Mouse (Mus musculus) embryo, embryonic 10 days (tissue): ENCODE data around the gene Cplx2.

Experiments used
- DNase-seq: peaks from one replicate; pipeline ENCODE4 v3.0.0-alpha.2; 2015; ENCODE audit warnings: low spot score

Gene Cplx2

GRCm38 (mm10) chr13:54368181-54368580 lies 3.0 kb upstream of the Cplx2 start:
- DNase-seq: no peak

GRCm38 (mm10) chr13:54371387-54372330 lies 510 bp downstream of the Cplx2 start:
- peak; percentile 90 for DNase-seq

GRCm38 (mm10) chr13:54372665-54373064 lies 1.5 kb downstream of the Cplx2 start:
- DNase-seq: peak; percentile 82

GRCm38 (mm10) chr13:54374106-54374706 lies 3.1 kb downstream of the Cplx2 start:
- DNase-seq: no peak

GRCm38 (mm10) chr13:54375497-54376495 lies 4.6 kb downstream of the Cplx2 start:
- DNase-seq: no peak

GRCm38 (mm10) chr13:54376736-54377135 lies 5.6 kb downstream of the Cplx2 start:
- DNase-seq: no peak

GRCm38 (mm10) chr13:54378051-54378450 lies 6.9 kb downstream of the Cplx2 start:
- DNase-seq: no peak

GRCm38 (mm10) chr13:54380421-54380820 lies 9.3 kb downstream of the Cplx2 start:
- no peak for DNase-seq

GRCm38 (mm10) chr13:54381396-54381795 lies 10.2 kb downstream of the Cplx2 start:
- no peak for DNase-seq

GRCm38 (mm10) chr13:54383531-54383930 lies 12.4 kb downstream of the Cplx2 start:
- no peak for DNase-seq

GRCm38 (mm10) chr13:54384518-54384917 lies 13.4 kb downstream of the Cplx2 start:
- no peak for DNase-seq

- no peak for DNase-seq
These were observed 14.2 kb downstream of the Cplx2 start for GRCm38 (mm10) chr13:54385008-54386004.

- no peak for DNase-seq
These were observed 18.9 kb downstream of the Cplx2 start for GRCm38 (mm10) chr13:54389971-54390564.

GRCm38 (mm10) chr13:54390565-54391013 lies 19.4 kb downstream of the Cplx2 start:
- no peak for DNase-seq

- DNase-seq: no peak
These were observed 20.2 kb downstream of the Cplx2 start for GRCm38 (mm10) chr13:54391313-54391712.

- DNase-seq: no peak
These were observed 25.9 kb downstream of the Cplx2 start for GRCm38 (mm10) chr13:54397069-54397468.

- DNase-seq: no peak
These were observed 29.5 kb downstream of the Cplx2 start for GRCm38 (mm10) chr13:54400565-54401179.

GRCm38 (mm10) chr13:54401180-54401569 lies 30.0 kb downstream of the Cplx2 start:
- DNase-seq: no peak

- no peak for DNase-seq
These were observed 31.2 kb downstream of the Cplx2 start for GRCm38 (mm10) chr13:54402346-54402745.
